In genomic region chr6:38355354-38355823, GRCm38 (mm10) we compare ENCODE assay signal across 8 mouse cellular contexts. TPM values are rescaled to one million over a fixed set of nuclear protein-coding genes. Genes with fewer than 3 reads are reported as not detected.
DNase-seq lines count a peak whose midpoint lies in the region; ATAC-seq and TF ChIP-seq lines count a peak whose summit lies in the region.

No protein-coding gene starts in this region.

- peak overlapping the region; percentile 68; the same call in 1 of the 2 replicates for H3K4me3 ChIP-seq in lung, embryonic 14.5 days (ENCODE audit: low read depth, low read length)
- H3K4me3 ChIP-seq in forebrain, embryonic 11.5 days (ENCODE audit: low read depth, low read length) = no peak overlapping the region

- H3K9me3 ChIP-seq in lung, embryonic 14.5 days (ENCODE audit: low read depth, low read length) = no peaks in the 10 kb centered on the region
- no peaks in the 10 kb centered on the region for H3K9me3 ChIP-seq in forebrain, embryonic 11.5 days (ENCODE audit: control insufficient read depth, low read length)

- peaks cover 55% of the 10 kb centered on the region for H3K27me3 ChIP-seq in lung, embryonic 14.5 days (ENCODE audit: insufficient read depth, low read length)
- peaks cover 54% of the 10 kb centered on the region for H3K27me3 ChIP-seq in forebrain, embryonic 11.5 days (ENCODE audit: control insufficient read depth, insufficient read depth, low read length)
- H3K27me3 ChIP-seq in splenic B cell, adult 2 months (ENCODE audit: control insufficient read depth, insufficient read depth, low read length, poor library complexity, severe bottlenecking) = no peaks in the 10 kb centered on the region

- 4% methylated on average over 8 of the region's 8 CpGs for whole genome bisulfite sequencing in lung, embryonic 14.5 days
- WGBS in forebrain, embryonic 11.5 days = 1% methylated on average over 8 of the region's 8 CpGs

- intact Hi-C loops in left cerebral cortex, postnatal 14 days (cut with DNase I) = no loop called here

- no peaks in the 10 kb centered on the region for H3K4me1 ChIP-seq in lung, embryonic 14.5 days (ENCODE audit: insufficient read depth)
- H3K4me1 ChIP-seq in forebrain, embryonic 11.5 days (replicated peaks; ENCODE audit: control insufficient read depth, insufficient read depth, low read length) = peaks cover 7% of the 10 kb centered on the region

- H3K4me2 ChIP-seq in lung, embryonic 14.5 days = peak overlapping the region; percentile 74
- H3K4me2 ChIP-seq in forebrain, embryonic 11.5 days (ENCODE audit: low read depth, low read length, severe bottlenecking) = peak overlapping the region; percentile 3; the same call in 1 of the 2 replicates

- no peak for ATAC-seq in lung, embryonic 14.5 days (ENCODE audit: insufficient read depth)
- no peak for ATAC-seq in forebrain, embryonic 11.5 days (replicated peaks; ENCODE audit: low FRiP score)

- H3K36me3 ChIP-seq in lung, embryonic 14.5 days (ENCODE audit: insufficient read depth) = no peaks in the 10 kb centered on the region
- H3K36me3 ChIP-seq in forebrain, embryonic 11.5 days (ENCODE audit: control insufficient read depth, insufficient read depth, low read length) = no peaks in the 10 kb centered on the region
- no peaks in the 10 kb centered on the region; the same call in 1 of the 2 replicates for H3K36me3 ChIP-seq in splenic B cell, adult 2 months (ENCODE audit: control insufficient read depth, insufficient read depth, low read length, poor library complexity, severe bottlenecking)

- peak; percentile 16 for DNase-seq in lung, embryonic 14.5 days
- no peak for DNase-seq in lung, postnatal 14 days
- DNase-seq in forebrain, embryonic 11.5 days (ENCODE audit: low spot score) = no peak
- DNase-seq in liver = peak; percentile 51
- peak; percentile 39 for DNase-seq in splenic B cell, adult 2 months (ENCODE audit: low read depth, low spot score)
- no peak for DNase-seq in spleen, adult 18-20 months
- no peak for DNase-seq in left cerebral cortex, postnatal 14 days (ENCODE audit: low spot score in 2 of 2)
- DNase-seq in kidney, adult 9 months = no peak

- TF ChIP-seq CTCF in lung, embryonic 14.5 days (IDR thresholded peaks at IDR 0.05; ENCODE audit: low read depth) = no peak

- no peak overlapping the region for H3K27ac ChIP-seq in lung, embryonic 14.5 days (ENCODE audit: low read depth)
- no peak overlapping the region for H3K27ac ChIP-seq in forebrain, embryonic 11.5 days (ENCODE audit: low read depth, low read length)

- H3K9ac ChIP-seq in lung, embryonic 14.5 days = no peak overlapping the region
- no peak overlapping the region for H3K9ac ChIP-seq in forebrain, embryonic 11.5 days (ENCODE audit: low read length)

RNA-seq across cellular contexts. Expression of gene Zc3hav1, which starts 1.0 kb away (rescaled TPM):
- polyA plus RNA-seq in lung, embryonic 14.5 days (2014; fragmentation: Nextera tagmentation; extraction: Ambion mirVana) = 4.7 and 5.7 TPM in 2 replicates
- 1.5 and 1.7 TPM in 2 replicates for polyA plus RNA-seq in forebrain, embryonic 11.5 days (2014; fragmentation: Nextera tagmentation; extraction: Ambion mirVana)
- 1 to 10 TPM; 2.7 to 2.9 TPM for total RNA-seq in left cerebral cortex, postnatal 14 days (2021)

RNA-seq across cellular contexts. Expression of gene Ttc26, which starts 25.9 kb away (rescaled TPM):
- 9.0 and 9.2 TPM in 2 replicates for polyA plus RNA-seq in lung, embryonic 14.5 days (2014; fragmentation: Nextera tagmentation; extraction: Ambion mirVana)
- 13.5 and 16.5 TPM in 2 replicates for polyA plus RNA-seq in forebrain, embryonic 11.5 days (2014; fragmentation: Nextera tagmentation; extraction: Ambion mirVana)
- total RNA-seq in left cerebral cortex, postnatal 14 days (2021) = 10 to 100 TPM in 1 of 2 experiments, 1 to 10 TPM in 1; 8.6 to 10.6 TPM

RNA-seq across cellular contexts. Expression of gene Zc3hav1l, which starts 56.3 kb away (rescaled TPM):
- 14.2 and 14.4 TPM in 2 replicates for polyA plus RNA-seq in lung, embryonic 14.5 days (2014; fragmentation: Nextera tagmentation; extraction: Ambion mirVana)
- 15.8 and 16.4 TPM in 2 replicates for polyA plus RNA-seq in forebrain, embryonic 11.5 days (2014; fragmentation: Nextera tagmentation; extraction: Ambion mirVana)
- total RNA-seq in left cerebral cortex, postnatal 14 days (2021) = 1 to 10 TPM; 2.4 to 2.6 TPM

Comparison
In these comparisons a context has a peak if more than half of its experiments do, and no peak if none do; other contexts are left out.
1. DNase-seq: peak in lung, embryonic 14.5 days (single experiment), liver (single experiment) and splenic B cell, adult 2 months (single experiment); none in lung, postnatal 14 days (single experiment), forebrain, embryonic 11.5 days (single experiment), spleen, adult 18-20 months (0 of 2), left cerebral cortex, postnatal 14 days (0 of 2) and kidney, adult 9 months (single experiment).